Mouse (Mus musculus) liver, embryonic 14.5 days (tissue): ENCODE data around the gene Myt1l. TPM values are rescaled to one million over a fixed set of nuclear protein-coding genes. Genes with fewer than 3 reads are reported as not detected.

ENCODE experiments used
- ATAC-seq: fragments of 200-750 bp; cut with Nextera tagmentation; 2 replicates; pipeline ENCODE4 v1.8.0; 2017; ENCODE audit warnings: moderate number of reproducible peaks, mild to moderate bottlenecking, moderate library complexity; ENCODE audit not compliant: insufficient read depth
- DNase-seq, 3 experiments: peaks; one replicate each; pipeline ENCODE4 v3.0.0-alpha.2; 2012 to 2013; ENCODE audit warnings: low read depth in 3 of 3, low spot score in 3 of 3
- H3K27ac ChIP-seq: fragments of 300-500 bp; sonication (generic); 2 replicates; pipeline ENCODE4 v1.5.1; 2014; ENCODE audit warnings: moderate library complexity, mild to moderate bottlenecking, control low read depth, inconsistent platforms
- H3K27me3 ChIP-seq: fragments of 300-500 bp; sonication (generic); 2 replicates; pipeline ENCODE4 v1.6.1; 2014; ENCODE audit warnings: mild to moderate bottlenecking, low read length, moderate library complexity; ENCODE audit not compliant: control insufficient read depth, insufficient read depth
- H3K36me3 ChIP-seq: fragments of 300-500 bp; sonication (generic); replicated peaks from 2 replicates; pipeline ENCODE4 v1.6.1; 2014; ENCODE audit warnings: low read depth; ENCODE audit not compliant: control insufficient read depth, insufficient read depth
- H3K4me1 ChIP-seq, 2 experiments: fragments of 200-500 bp in 1 of 2; fragments of 300-500 bp in 1 of 2; sonication (generic) in 1 of 2; replicated peaks; 2 replicates each; pipeline ENCODE4 v1.6.1; 2012 to 2014; ENCODE audit warnings: antibody characterized with exemption in 1 of 2, inconsistent platforms in 1 of 2, low read length in 1 of 2; ENCODE audit not compliant: control insufficient read depth in 2 of 2, insufficient read depth in 2 of 2
- H3K4me2 ChIP-seq: fragments of 300-500 bp; sonication (generic); 2 replicates; pipeline ENCODE4 v1.6.1; 2014; ENCODE audit warnings: low read depth, mild to moderate bottlenecking, control low read depth, moderate library complexity
- H3K4me3 ChIP-seq, 2 experiments: fragments of 200-500 bp in 1 of 2; fragments of 300-500 bp in 1 of 2; sonication (generic) in 1 of 2; 2 replicates each; pipeline ENCODE4 v1.5.1; 2012 to 2014; ENCODE audit warnings: low read depth in 2 of 2, low read length in 2 of 2, mild to moderate bottlenecking in 2 of 2, control low read depth in 1 of 2, inconsistent platforms in 1 of 2, moderate library complexity in 1 of 2; ENCODE audit not compliant: insufficient read depth in 1 of 2
- H3K9ac ChIP-seq: fragments of 300-500 bp; sonication (generic); replicated peaks from 2 replicates; pipeline ENCODE4 v1.6.1; 2014; ENCODE audit warnings: mild to moderate bottlenecking, control low read depth, moderate library complexity
- H3K9me3 ChIP-seq: fragments of 300-500 bp; sonication (generic); 2 replicates; pipeline ENCODE4 v1.6.1; 2016; ENCODE audit warnings: low read length, mixed read lengths; ENCODE audit not compliant: control insufficient read depth
- CTCF ChIP-seq: IDR thresholded peaks from 2 replicates; pipeline ENCODE4 v1.5.1; 2016; ENCODE audit warnings: antibody characterized with exemption, low read depth, control low read depth
- EP300 ChIP-seq: IDR thresholded peaks from 2 replicates; pipeline ENCODE4 v1.6.1; 2016; ENCODE audit warnings: antibody characterized with exemption, low read depth
- WGBS: fragments of 180-500 bp; shearing (Covaris S2); extraction: QIAGEN DNeasy Blood & Tissue Kit; methylation state at CpG from one replicate; pipeline ENCODE4 v1.1.7; 2014; ENCODE audit not compliant: insufficient replicate concordance; 5-methylcytosine and 5-hydroxymethylcytosine counted together
- polyA plus RNA-seq, 2 experiments: library from polyadenylated mRNA; depleted of rRNA in 1 of 2; stranded (reverse) in 1 of 2; unstranded in 1 of 2; fragments of >200 nt; fragmentation: Nextera tagmentation in 1 of 2; extraction: Ambion mirVana in 1 of 2; gene quantifications; 2 replicates each; pipeline versions ENCODE4 v1.2.1 to v1.2.3; 2012 to 2014

Gene Myt1l
- polyA plus RNA-seq, 2 experiments: not detected

- no peak for DNase-seq
- H3K36me3 ChIP-seq: no peaks in the 10 kb centered on the region
- no peak overlapping the region for H3K4me3 ChIP-seq
- TF ChIP-seq CTCF: no peak
- TF ChIP-seq EP300: no peak
- no peak for ATAC-seq
- H3K4me2 ChIP-seq: no peak overlapping the region
- H3K9me3 ChIP-seq: no peaks in the 10 kb centered on the region
- no peak overlapping the region for H3K27ac ChIP-seq
- no peaks in the 10 kb centered on the region for H3K4me1 ChIP-seq
- no peak overlapping the region for H3K9ac ChIP-seq
- H3K27me3 ChIP-seq: no peaks in the 10 kb centered on the region
- 20% methylated on average over 1 of the region's 1 CpGs for WGBS
These were observed 278.2 kb downstream of the Myt1l start for GRCm38 (mm10) chr12:29806415-29806814.

GRCm38 (mm10) chr12:29809569-29810185, 281.5 kb downstream of the Myt1l start:
- Histone ChIP-seq H3K4me1 (no peaks in the 10 kb centered on the region), H3K36me3 (no peaks in the 10 kb centered on the region), H3K9me3 (no peaks in the 10 kb centered on the region), H3K4me3 (no peak overlapping the region), H3K27ac (no peak overlapping the region), H3K4me2 (no peak overlapping the region), H3K9ac (no peak overlapping the region), H3K27me3 (no peaks in the 10 kb centered on the region)
- DNase-seq: no peak
- WGBS: 41% methylated on average over 12 of the region's 12 CpGs
- ATAC-seq: no peak
- no peak for TF ChIP-seq EP300
- no peak for TF ChIP-seq CTCF

- no peak for TF ChIP-seq EP300
- TF ChIP-seq CTCF: no peak
- Histone ChIP-seq H3K4me1 (no peaks in the 10 kb centered on the region), H3K4me2 (no peak overlapping the region), H3K9me3 (no peaks in the 10 kb centered on the region), H3K27me3 (no peaks in the 10 kb centered on the region), H3K27ac (no peak overlapping the region), H3K4me3 (no peak overlapping the region), H3K36me3 (no peaks in the 10 kb centered on the region), H3K9ac (no peak overlapping the region)
- DNase-seq (no peak), ATAC-seq (no peak)
- 54% methylated on average over 2 of the region's 2 CpGs for WGBS
These were observed 287.3 kb downstream of the Myt1l start for GRCm38 (mm10) chr12:29815466-29815865.

GRCm38 (mm10) chr12:29816130-29816529, 287.9 kb downstream of the Myt1l start:
- DNase-seq: no peak
- no peak overlapping the region for H3K9ac ChIP-seq
- H3K27ac ChIP-seq: no peak overlapping the region
- H3K27me3 ChIP-seq: no peaks in the 10 kb centered on the region
- no peaks in the 10 kb centered on the region for H3K4me1 ChIP-seq
- H3K36me3 ChIP-seq: no peaks in the 10 kb centered on the region
- no peak overlapping the region for H3K4me2 ChIP-seq
- no peak for ATAC-seq
- TF ChIP-seq CTCF: no peak
- TF ChIP-seq EP300: no peak
- no peaks in the 10 kb centered on the region for H3K9me3 ChIP-seq
- no peak overlapping the region for H3K4me3 ChIP-seq
- WGBS: 61% methylated on average over 2 of the region's 2 CpGs

DNA sequence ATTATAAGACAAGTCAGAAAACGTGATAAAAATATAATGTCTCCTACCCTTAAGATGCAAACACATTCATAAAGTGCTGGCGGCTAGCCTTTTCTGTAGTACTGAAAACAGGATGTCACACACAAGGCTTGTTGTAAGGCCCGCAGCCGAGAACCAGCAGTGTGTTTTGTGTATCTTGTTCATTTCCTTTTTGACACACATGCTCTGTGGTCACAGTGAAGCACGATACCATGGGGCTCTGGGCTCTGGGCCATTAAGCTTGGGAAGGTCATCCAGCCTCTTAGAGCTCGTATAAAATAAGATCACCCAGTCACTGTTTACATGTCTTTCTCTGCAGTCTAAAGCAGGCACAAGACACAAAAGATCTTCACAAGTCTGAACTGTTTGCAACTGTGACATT, 288.6 kb downstream of the Myt1l start:
- Histone ChIP-seq H3K9ac (no peak overlapping the region), H3K4me1 (no peaks in the 10 kb centered on the region), H3K27ac (no peak overlapping the region), H3K36me3 (no peaks in the 10 kb centered on the region), H3K9me3 (no peaks in the 10 kb centered on the region), H3K4me2 (no peak overlapping the region), H3K27me3 (no peaks in the 10 kb centered on the region), H3K4me3 (no peak overlapping the region)
- TF ChIP-seq EP300: no peak
- no peak for TF ChIP-seq CTCF
- ATAC-seq (no peak), DNase-seq (no peak)
- 41% methylated on average over 6 of the region's 6 CpGs for WGBS
